Mouse (Mus musculus): ENCODE results near the gene Kbtbd3.

DNA sequence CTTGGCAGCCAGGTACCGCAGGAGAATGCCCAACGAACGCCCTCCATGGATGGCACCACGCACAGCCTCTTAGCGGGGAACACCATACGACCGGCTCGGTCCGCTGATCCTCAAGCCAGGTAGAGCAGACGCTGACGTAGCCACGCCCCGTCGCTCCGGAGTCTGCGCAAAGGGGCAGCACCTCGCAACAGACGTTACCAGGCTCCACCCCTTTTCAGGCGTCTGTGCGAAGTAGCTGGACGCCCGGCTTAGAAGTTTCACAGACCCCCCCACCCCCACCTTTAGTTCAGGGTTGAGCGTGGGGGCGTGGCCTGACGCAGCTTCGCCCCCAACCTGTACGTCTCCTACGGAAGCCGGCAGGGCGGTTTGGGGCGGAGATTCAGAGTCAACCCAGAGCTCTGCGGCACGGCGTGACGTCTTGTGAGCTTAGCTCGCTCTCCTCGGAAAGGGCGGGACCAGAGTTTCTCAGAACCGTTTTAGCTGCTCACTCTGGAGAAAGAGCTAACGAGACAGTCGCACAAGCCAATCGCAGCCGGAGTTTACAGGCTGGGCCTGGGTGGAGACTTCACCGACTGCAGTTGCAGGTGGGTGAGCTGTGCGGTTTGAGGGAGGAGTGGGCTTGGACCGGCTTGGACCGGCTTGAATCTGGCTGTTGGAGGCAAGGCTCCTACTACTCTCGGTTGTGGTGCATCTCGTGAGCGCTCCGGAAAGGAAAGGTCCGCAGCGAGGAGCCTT lies at the start of gene Kbtbd3, which contains the start of gene Aasdhppt:
- TF ChIP-seq CTCF (IDR thresholded peaks at IDR 0.05; ENCODE audit: low read depth, low read length): no peak
- TF ChIP-seq POLR2A (IDR thresholded peaks at IDR 0.05; ENCODE audit: borderline replicate concordance, low read depth, low read length): no peak
